Mouse (Mus musculus) right cerebral cortex, adult 18-20 months (tissue): ENCODE data around the gene Trp73.

Source experiments
- DNase-seq: peaks from one replicate; pipeline ENCODE4 v3.0.0; 2022; ENCODE audit warnings: mixed read lengths

Trp73 gene

DNA sequence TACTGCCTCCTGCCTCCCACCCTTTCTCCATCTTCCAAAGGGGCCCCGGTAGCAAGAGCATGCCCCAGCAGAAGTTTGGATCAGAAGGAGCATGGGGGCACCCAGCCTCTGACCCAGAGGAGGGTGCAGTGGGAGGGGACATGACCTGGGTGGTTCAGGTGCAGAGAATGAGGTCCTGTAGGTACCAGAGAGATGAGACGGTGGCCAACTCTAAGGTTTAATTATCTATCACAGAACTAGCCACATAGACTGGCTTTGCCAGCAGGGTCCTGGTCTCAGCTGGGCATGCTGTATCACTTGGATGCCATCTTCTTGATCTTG lies 113.6 kb downstream of the Trp73 start:
- DNase-seq: no peak

- peak; percentile 78 for DNase-seq
These were observed 114.2 kb downstream of the Trp73 start, which contains the start of gene Smim1 for GRCm38 (mm10) chr4:154025641-154026440. Gene Smim1 (minus strand): TSS chr4:154026230.

DNA sequence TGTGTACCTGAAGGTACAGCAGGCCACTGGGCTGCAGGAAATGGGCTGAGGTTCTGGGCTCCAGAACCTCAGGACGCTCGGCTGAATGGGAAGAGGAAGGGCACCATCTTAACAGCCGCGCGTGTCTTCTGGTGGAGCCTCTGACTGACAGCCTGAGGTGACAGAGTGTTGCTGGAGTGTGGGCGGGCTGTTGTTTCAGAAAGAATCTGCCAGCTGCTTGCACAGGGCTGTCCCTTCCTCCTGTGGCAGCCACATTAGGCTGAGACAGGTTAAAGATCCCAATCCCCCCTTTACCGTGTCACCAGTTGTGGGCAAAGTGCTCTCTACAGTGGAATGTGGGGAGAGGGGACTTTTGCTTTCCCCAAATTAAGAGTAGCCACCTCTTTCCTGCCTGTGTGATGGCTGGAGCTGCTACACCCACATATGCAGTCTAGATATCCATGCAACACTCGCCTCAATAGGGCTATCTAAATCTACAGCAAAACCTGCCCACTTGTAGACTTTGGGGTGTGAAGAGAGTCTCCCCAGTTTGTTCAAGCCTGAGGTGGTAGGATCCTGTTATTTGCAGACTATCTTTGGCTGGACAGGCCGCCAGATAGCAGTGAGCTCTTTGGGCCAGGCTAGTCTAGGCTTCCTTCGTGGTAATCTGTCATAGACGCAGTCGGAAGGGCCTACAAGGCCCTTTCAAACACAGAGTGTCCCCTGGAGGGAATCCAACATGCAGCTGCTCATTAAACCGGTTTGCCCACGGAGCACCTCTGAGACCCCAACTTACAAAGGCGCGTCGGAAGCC lies 115.1 kb downstream of the Trp73 start:
- DNase-seq: peak; percentile 62

DNA sequence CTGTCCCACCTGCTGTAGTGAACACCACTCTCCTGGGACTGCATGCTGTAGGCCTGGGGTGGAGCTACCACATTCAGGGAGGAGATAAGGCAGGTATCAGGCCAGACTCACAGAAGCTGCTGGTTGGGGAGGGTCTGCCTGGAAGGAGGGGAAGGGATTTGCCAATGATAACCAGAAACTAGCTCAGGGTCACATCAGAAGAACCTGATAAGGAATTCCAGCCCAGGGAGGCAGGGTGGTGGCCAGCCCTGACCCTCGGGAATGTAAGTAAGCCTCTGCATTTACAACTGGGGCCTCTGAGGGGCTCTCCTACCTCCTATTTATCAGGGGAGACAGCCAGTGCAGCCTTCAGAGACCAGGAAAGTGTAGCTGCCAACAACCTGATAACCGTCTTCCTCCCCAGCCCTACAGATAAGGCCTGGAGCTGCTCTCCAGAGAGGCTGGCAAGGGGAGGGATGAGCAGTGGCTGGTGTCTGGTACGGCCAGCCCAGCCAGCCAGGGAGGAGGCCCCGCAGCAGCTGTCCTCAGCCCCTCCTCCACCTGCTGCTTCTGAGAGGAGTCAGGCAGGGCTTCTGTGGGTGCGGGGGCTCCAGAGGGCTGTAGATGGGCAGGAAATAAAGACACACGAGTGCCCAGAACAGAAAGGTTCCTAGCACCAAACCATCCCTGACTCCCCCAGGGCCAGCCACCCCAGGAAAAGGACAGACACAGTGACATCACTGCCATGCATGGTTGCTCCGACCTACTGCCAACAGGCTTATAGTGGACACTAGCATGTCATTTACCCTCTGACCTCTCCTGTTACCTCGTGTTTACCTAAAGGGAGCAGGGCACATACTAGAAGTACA lies 116.0 kb downstream of the Trp73 start:
- DNase-seq: peak; percentile 70

GRCm38 (mm10) chr4:154022844-154023243 lies 117.2 kb downstream of the Trp73 start:
- no peak for DNase-seq

DNA sequence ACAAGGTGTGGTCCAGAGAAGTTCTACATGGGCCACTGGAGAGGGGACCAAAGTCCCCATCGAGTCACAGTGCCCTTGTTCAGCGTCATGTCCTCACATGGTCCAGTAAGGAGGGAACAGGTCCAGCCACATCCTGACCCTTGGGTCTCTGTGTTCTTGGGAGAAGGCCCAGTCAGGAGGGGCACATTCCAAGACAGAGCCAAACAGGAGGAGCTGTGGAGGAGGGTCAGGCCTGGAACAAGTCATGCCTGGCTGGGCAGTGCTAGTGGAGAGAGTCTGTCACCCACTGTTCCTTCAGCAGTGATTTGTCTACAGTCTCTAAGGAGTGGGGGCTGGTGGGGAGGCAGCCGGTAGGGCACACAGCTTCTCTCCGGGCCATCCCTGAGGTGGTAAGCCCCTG lies 117.6 kb downstream of the Trp73 start:
- DNase-seq: no peak

GRCm38 (mm10) chr4:154021432-154021831 lies 118.6 kb downstream of the Trp73 start:
- no peak for DNase-seq

DNA sequence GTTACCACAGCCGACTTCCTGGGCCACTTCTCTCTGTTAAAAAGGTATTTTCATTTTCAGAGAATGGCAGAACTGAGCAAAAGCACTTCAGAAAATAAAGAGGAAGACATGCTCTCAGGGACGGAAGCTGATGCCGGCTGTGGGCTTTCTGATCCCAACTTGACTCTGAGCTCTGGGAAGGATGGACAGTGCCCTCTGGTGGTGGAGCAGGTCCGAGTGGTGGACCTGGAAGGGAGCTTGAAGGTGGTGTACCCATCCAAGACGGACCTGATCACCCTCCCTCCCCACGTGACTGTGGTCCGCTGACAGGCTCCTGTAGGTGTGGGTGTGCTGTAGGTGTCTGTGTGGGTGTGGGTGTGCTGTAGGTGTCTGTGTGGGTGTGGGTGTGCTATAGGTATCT lies 120.4 kb downstream of the Trp73 start:
- DNase-seq: no peak

DNA sequence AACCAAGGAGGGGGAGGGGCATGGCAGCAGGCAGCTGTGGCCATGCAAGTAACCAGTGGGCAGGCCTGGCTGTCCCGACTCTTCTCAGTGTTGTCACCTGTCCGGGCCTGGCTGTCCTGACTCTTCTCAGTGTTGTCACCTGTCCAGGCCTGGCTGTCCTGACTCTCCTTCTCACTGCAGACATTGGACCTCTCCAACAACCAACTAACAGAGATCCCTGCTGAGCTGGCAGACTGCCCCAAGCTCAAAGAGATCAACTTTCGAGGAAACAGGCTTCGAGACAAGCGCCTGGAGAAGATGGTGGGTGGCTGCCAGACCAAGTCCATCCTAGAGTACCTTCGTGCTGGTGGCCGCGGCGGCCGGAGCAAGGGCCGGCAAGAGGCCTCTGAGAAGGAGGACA lies 124.5 kb downstream of the Trp73 start:
- no peak for DNase-seq

DNA sequence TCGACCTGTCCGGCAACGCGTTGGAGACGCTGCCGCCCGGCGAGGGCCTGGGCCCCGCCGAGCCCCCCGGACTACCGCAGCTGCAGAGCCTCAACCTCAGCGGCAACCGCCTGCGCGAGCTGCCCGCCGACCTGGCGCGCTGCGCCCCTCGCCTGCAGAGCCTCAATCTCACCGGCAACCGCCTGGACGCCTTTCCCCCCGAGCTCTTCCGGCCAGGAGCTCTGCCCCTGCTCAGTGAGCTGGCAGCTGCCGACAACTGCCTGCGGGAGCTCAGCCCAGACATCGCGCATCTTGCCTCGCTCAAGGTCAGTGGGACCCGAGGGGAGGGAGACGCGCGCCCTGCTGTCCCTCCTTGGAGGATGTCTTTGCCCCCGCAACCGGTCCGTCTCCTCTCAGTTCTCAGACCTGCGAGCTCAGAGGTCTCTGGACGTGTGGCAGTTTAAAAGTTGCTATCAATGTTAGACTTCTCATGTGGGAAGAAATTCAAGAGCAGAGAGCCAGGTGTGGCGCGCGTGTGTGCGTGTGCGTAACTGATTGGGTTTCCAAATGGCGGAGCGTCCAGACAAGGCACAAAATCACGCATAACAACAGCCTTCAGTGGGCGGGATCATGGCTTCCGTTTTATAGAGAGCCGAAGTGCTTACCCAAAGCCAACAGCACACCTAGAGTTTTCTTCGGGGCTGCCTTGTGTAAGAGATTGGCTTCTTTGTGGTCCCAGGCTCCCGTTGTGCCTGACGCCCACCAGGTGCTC lies 127.7 kb downstream of the Trp73 start:
- no peak for DNase-seq

- DNase-seq: peak; percentile 91
These were observed 128.3 kb downstream of the Trp73 start, which contains the start of gene Lrrc47 for GRCm38 (mm10) chr4:154011646-154012089. Gene Lrrc47 (plus strand): TSS chr4:154011731.

DNA sequence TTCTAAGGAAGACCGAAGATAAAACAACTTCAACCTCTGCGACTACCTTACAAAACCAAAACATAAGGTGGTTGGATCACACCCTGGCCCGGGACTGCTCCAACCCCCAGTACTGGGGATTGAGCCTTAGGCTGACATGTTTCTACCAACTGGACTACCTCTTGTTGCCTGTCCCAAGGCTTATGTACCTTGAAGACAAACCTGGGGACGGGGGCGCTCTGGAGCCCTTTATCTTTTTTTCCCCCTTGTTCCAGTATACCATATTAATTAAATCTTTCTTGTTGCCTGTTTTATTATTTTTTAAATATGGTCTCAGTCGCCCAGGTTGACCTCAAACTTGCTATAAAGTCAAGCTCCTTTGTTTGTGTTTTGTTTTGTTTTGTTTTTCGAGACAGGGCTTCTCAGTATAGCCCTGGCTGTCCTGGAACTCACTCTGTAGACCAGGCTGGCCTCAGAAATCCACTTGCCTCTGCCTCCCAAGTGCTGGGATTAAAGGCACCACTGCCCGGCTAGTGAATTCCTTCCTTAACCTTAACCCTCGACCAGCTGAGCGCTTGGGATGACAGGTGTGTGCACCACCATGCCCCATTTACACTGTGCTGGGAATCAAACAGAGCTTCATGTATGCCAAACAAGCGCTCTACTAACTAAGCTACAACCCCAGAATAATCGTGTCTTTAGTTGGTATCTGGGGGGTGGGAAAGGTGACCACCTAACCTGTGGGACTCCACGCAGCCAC lies 128.9 kb downstream of the Trp73 start:
- no peak for DNase-seq

DNA sequence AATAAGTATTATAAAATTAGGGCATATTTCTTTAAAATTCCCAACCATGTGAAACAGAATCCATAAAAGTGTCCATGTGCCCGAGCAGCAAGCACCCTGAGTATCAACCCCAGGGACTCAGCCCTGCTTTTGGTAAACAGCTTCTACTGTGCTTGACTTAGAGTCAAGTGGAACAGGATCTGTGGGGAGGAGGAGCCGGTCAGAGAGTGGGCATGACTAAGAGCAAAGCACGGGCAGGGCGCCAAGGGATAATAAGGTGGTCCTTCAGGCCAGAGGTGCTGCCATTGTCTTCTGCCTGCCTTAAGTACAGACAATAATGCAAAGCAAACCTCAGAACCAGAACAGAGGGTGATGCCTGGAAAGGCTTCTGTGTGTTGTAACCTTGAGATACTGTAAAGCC lies 132.2 kb downstream of the Trp73 start:
- no peak for DNase-seq

DNA sequence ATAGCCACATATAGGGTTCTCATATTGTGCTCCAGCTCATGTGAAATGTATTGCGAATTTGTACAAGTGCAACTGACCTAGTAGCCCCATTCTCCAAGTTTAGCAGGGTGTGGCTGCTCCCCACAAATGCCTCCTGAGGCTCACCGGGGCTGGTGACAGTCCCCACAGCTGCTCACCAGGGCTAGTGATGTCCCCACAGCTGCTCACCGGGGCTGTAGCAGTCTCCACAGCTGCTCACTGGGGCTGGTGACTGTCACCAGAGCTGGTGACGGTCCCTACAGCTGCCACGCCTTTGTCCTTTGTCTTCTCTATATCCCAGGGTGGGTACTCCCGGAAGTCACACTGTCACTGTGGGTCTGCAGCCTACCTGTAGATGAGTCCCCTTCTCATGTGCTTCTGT lies 133.7 kb downstream of the Trp73 start:
- no peak for DNase-seq
